Mouse (Mus musculus): Measurements from ENCODE around the gene Ptcd1.
"Not testable (repeated sequence)": the region's sequence is repeated elsewhere in the genome, so short reads cannot be mapped to it uniquely, and the experiment has no call there.

The Ptcd1 gene

DNA sequence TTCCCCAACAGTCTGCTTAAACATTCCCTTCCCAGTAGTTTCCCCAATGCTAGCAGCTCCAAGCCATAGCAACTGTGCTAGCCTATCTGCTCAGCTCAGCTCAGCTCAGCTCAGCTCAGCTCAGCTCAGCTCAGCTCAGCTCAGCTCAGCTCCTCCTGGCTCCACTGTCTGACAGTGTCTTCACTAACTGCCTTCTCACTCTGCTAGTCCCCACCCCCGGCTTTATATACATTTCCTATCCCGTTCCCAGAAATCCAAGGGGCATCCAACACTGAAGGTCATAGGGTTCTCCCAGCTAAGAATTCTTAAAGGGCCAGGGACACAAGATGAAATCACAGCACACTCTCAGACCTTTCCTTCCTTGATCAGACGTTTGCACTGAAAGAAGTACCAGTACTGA, 2.2 kb downstream of the Ptcd1 start:
- DNase-seq (ENCODE audit: low spot score in 2 of 2): no peak

DNA sequence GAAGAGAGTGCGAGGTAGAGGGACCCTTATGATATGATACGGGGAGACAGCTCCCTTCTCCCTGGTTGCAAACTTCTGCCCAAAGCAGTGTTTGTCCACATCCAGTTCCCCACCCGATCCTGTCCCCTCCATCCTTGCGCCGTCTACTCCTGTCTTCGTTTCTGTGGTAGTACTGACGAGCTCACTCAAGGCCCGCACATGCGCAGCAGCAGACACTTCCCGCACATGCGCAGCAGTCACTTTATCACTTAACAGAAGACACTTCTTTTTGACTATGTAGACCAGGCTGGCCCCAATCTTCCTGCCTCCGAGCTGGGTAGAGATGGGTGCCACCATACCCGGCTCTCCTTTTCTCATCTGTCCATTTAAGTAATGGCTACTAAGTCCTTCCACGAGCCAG, 5.5 kb downstream of the Ptcd1 start:
- no peak for DNase-seq (ENCODE audit: low spot score in 2 of 2)

DNA sequence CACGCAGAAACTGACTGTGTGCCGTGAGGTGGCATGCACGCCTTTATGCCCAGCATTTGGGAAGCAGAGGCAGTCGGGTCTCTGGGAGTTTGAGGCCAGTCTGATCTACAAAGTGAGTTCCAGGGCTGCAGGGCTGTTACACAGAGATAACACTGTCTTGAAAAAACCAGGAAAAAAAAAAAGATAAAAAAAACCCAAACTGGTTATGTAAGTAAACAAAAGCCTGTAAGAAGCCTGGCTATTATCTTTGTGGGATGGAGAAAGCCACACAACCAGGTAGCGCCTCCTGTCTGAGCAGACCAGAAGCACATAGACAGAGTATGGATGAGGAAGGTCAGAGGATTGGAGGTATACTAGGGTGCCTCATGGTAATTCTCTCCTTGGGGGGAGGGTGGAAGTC, 14.2 kb downstream of the Ptcd1 start:
- no peak for DNase-seq (ENCODE audit: low spot score in 2 of 2)

DNA sequence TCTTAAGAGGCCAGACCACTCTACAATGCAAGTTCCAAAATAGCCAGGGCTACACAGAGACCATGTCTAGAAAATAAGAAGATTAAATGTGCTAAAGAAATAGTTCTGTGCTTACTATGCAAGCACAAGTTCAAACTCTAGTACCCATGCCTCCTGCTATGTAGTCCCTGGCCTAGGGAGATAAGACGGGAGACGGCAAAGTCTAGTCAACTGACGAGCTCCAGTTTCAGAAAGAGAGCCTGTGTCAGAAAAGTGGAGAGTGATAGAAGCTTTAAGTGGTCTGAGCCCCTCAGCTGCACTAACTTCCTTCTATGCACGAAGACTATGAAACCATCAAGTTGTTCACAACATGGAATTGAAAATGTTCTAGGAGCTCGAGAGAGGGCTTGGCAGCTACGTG, 17.6 kb downstream of the Ptcd1 start:
- DNase-seq (ENCODE audit: low spot score in 2 of 2): no peak

DNA sequence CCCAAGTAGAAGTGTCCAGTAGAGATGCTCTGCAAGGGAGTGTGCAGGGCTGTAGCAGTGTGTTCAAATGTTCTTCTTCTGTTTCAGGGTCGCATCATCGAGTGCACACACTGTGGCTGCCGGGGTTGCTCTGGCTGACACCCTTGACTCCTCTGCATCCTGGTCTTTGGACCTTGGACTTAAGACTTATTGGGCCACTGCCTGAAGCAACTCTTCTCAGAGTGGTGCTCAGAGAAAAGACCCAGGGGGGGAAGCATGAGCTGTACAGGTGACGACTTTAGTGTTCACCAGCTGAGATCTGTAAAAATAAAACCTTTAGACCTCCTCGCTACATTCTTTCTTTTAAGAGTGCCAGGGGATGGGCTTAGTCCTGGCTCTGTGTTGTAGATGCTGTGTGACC, 19.2 kb downstream of the Ptcd1 start:
- no peak for DNase-seq (ENCODE audit: low spot score in 2 of 2)

DNA sequence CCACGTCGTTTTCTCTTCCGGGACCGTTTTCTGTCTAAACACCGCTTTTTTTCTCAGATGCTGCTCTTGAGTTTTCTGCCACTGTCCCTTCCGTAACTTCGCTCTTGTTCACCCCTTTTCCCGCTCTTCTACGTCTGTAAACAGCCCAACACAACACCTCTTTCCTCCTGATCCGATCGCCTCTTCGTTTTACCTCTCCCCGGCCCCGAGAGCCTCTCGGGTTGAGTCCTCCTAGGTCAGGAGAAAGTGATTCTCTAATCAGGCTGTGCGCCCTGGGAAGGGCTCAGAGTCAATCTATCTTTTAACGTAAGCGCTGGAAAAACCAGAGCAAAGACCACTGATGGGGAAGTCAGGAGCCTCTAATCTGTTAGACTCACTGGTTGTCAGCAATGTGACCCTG, 26.3 kb downstream of the Ptcd1 start:
- DNase-seq (ENCODE audit: low spot score in 2 of 2): no peak

DNA sequence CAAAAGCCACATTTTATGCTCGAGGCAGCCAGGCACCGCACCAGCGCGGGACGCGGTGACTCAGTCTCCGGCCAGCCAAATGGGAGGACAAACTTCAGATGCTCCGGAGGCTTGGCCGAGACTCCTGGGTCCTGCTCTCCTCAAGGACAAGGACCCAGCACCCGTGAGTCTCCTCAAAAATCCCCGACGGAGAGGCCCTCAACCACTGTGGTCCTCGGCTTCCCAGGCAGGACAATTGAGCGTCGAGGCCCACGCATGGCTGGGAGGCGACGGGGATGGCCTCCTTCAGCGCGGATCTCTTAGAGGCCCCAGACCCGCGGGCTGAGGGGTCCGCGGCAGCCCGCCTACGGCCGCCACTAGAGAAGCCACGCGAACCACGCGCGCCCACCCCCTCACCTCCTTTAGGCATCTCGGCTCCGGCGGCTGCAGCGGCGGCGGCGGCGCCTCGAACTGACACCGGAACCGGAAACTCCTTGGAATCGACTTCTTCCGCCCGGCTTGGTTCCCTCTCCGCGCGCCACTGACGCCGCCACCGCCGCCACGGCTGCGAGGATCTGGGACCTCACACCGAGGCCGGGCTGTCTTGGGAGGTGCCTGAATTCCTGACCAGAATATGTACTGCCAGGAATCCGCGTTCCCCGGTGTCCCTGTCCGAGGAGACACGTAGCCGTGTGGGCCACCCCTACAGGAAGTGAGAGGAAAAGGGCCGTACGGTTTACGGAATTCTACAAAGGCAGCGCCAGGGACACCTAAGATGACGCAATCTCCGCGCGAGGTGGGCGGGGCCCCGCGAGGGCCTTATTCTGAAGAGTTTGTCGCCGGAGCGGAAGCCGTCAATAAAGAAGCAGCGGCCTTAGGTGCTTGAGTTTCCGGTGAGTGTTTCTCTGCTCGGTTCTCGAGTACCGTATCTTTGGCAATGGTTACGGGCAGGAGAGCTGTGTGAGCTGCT, 27.1 kb downstream of the Ptcd1 start, which contains the start of the genes Pdap1 and Bud31:
TSS of gene Pdap1 (minus strand) at position 668 of the 949 bp plus-strand sequence.
TSS of gene Bud31 (plus strand) at position 792 of the 949 bp plus-strand sequence.
- DNase-seq (ENCODE audit: low spot score in 2 of 2): peak; percentile 96

DNA sequence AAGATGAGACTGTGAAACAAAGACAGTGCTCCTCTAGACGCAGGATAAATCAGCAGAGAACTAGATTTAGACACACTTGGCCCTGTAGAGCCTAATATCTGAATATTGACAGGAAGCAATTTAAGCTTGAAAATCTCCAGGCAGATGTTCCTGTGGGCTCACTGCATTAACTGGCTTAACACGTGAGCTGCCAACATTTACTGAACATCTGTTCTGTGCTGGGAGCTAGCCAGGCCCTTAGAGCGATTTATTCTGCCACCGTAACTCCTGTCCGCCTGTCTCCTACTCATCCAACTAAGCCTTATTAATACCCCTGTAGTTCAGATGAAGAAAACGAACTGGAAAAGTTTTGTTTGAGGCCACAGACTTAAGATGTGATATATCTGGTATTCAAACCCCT, 28.1 kb downstream of the Ptcd1 start:
- DNase-seq (ENCODE audit: low spot score in 2 of 2): no peak

DNA sequence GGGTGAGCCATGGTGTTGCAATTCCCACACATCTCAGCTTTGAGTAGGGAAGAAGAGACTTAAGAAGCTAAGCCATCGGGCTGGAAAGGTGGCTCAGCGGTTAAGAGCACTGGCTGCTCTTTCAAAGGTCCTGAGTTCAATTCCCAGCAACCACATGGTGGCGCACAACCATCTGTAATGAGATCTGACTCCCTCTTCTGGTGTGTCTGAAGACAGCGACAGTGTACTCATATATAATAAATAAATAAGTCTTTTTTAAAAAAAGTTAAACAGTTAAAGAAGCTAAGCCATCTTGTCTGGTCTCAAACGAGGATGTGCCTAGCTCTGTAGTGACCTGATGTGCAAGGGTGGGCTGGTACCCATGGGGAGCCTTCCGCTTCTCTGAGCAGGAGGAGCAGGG, 33.6 kb downstream of the Ptcd1 start:
- DNase-seq (ENCODE audit: low spot score in 2 of 2): not testable (repeated sequence)

DNA sequence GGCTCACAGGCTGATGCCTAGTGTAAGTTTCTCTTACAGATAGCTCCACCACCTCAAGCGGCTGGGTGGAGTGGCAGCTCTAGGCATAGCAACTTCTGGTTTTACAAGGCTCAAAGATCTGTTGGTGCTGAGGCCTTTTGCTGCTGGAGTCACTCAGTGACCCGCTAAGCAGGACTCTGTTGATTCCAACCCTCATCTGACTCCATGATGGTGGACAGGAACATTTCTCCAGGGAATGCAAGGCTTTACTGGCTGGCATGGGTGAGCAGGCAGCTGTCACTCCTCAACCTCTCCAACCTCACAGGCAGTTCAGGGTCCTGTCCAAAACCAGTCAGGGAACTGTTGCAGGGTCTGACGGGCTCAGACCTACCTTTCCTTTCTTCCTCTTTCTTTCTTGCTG, 35.9 kb downstream of the Ptcd1 start:
- DNase-seq (ENCODE audit: low spot score in 2 of 2): no peak

DNA sequence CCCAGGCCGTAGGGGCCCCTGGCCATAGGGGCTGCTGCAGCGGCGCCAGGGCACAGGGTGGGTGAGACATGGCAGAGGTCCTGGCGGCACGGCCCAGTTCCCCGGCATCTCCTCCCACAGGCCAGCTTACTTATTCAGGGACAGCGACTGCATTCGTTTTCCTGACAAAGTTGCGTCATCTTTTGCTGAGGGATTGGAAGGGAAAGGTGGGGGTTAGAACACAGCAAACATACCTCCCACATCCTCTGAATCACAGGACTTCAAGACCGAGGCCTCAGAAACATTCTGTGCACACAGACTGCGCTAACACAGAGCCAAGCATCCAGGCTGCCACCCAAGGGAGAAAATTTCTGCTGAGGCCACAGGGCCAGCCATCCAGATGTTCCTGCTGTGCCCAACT, 36.7 kb downstream of the Ptcd1 start:
- DNase-seq (ENCODE audit: low spot score in 2 of 2): no peak

DNA sequence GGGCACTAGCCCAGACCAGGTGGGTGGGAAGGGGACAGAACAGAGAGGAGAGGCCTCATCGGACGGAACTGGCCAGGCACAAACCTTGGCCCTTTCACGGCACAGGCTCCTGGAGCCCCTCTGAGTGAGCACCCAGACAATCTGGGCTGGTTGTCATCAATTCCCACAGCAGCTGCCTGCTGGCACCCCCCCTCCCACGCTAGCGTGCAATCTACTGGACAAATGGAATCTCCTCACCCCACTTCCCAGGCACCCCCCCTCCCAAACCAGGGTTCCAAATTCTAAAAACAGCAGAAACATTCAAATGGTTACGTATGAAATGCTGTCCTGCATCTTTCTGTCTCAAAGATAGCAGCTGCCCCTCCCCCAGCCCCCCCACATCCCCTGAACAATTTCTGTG, 37.1 kb downstream of the Ptcd1 start:
- not testable (repeated sequence) for DNase-seq (ENCODE audit: low spot score in 2 of 2)

DNA sequence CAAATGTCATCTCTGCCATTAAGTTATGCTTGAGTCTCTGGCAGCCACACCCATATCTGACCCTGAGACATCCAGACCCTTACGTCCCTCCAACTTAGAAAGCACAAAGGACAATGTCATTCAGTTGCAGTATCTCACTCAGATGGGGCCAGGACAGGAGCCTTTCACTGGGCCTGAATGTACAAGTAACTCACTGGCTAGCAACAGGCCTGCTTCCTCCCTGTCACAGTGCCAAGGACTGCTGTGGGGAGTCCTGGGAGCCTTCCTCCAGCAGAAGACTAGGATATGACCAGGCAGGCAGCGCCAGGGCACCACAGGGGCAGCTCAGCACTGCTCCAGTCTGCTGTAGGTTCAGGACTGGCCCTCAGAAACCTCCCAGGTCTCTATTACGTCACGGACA, 37.8 kb downstream of the Ptcd1 start:
- no peak for DNase-seq (ENCODE audit: low spot score in 2 of 2)

DNA sequence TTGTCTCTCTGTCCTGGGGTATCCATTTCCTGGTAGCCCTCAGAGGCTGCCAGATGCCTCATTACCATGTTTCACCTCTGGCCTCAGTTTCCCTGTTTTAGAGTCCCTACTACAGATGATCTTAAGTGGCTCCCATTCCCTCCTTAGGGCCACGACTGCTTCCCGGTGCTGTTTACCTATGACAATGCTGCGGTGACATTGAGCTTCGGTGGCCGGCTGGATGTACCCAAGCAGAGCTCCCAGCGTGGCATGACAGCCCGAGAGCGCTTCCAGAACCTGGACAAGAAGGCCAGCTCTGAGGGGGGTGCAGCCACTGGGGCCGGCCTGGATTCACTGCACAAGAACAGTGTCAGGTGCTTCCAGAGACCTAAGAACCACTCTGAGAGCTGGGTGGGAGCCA, 40.3 kb downstream of the Ptcd1 start:
- DNase-seq (ENCODE audit: low spot score in 2 of 2): no peak

DNA sequence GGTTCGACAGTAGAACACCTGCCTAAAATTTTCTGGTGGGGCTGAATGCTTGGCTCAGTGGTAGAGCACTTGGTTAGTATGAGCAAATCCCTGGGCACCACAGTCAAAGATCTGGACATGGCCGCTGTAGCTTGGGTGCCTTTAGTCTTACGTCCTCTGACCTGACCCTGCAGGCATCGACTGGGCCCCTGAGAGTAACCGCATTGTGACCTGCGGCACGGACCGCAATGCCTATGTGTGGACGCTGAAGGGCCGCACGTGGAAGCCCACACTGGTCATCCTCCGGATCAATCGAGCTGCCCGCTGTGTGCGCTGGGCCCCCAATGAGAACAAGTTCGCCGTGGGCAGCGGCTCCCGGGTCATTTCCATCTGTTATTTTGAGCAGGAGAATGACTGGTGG, 43.5 kb downstream of the Ptcd1 start:
- no peak for DNase-seq (ENCODE audit: low spot score in 2 of 2)

DNA sequence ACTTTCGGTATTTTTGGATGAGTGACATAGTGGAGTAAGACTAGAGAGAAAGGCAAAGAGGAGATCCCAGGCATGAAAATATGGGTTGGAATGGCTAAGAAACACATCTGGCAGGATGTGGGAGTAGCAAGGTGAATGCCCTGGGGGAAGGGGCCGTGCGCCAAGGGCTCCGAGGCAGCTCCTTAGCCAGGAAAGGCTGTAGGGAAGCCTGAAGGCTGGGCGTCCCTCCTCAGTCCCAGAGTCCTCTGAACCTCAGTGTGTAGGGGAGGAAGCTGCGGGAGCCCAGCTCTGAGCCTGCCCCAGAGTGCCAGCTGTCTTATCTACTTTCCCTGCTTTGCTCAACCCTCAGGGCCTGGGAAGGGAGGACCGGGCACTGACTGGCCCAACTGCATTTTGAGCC, 46.0 kb downstream of the Ptcd1 start:
- no peak for DNase-seq (ENCODE audit: low spot score in 2 of 2)

DNA sequence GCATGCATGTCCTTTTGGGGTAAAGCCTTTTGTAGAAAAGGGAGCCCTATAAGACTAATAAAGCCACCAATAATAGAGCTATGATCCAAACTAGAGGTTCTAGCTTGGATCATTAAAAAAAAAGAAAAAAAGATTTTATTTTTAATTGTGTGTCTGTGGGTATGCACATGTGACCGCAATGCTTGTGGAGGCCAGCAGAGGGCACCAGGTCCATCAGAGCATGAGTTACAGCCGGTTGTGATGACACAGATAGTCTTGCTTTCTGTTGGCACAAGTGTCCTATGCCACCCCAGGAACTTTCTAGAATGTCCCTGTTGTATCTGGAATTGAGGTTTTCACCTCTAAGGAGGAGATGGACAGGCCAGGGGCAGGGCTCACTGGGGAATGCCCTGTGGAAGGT, 47.5 kb downstream of the Ptcd1 start:
- DNase-seq (ENCODE audit: low spot score in 2 of 2): no peak

DNA sequence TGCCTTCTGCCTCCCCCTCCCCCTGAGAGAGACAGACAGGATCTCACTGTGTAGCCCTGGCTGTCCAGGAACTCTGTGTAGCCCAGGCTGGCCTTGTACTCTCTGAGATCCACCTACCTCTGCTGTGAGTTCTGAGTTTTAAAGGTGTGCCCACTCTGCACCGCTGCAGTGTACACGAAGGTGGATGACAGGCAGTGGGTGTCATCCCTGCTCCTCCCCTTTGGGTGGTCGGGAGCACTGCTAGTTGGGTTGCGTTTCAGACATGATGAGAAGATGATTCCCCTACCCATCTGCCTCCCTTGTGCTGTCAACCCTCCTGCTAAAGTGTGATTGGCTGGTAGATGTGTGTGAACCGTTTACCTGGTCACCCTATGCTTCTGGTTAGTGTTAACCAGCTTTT, 48.4 kb downstream of the Ptcd1 start:
- DNase-seq (ENCODE audit: low spot score in 2 of 2): no peak

DNA sequence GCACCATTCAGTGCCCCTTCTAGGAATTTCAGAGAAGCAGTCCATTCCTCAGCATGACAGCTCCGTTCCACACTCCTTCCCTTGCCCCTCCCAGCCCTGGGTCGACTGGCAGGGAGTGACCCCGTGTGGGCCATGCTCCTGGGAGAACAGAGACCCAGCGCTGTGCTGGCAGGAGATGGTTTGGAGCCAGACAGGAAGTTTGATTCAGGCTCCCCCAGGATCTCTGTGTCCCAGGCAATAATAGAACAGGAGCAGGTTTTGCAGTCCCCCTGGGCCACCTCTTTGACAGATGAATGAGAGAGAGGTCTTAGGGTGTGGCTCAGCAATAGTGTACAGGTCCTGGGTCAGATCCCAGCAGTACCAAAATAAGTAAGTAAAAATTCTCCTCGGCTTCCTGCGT, 48.9 kb downstream of the Ptcd1 start:
- no peak for DNase-seq (ENCODE audit: low spot score in 2 of 2)

DNA sequence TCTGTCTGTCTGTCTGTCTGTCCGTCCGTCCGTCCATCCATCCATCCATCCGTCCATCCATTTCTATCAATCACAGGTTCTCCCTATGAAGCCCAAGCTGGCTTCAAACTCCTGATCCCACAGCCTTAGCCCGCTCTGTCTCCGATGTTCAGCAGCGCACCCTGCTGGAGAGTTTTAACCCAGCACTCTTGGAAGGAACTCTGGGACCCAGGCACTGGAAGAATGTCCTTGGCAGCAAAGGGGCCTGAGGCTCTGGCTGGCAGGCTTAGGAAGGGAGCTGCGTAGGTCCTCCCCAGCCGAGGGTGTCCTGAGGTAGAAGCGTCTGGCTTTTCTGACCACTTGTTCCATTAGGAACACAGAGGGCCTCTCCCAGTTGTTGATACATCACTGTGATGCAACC, 50.0 kb downstream of the Ptcd1 start:
- peak in 1 of 2 experiments; percentile 65 for DNase-seq (ENCODE audit: low spot score in 2 of 2)

DNA sequence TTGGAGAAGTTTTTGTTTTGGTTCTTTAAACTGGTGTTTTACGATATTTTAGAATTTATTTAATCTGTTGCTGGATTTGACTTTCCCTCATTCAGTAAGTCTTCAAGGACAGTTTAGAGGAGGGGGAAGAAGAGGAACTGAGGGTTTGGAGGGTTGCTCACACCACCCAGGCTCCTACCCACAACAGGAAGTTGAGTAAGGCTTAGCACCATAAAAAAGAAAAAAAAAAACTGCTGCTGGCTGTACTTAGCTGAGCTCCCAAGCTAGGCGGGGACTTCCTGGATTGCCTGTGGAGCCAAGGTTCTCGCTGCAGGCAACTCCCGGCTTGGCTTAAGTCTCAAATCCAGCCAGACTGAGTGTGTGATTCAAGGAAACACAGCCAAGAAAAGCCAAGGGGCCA, 50.6 kb downstream of the Ptcd1 start:
- no peak for DNase-seq (ENCODE audit: low spot score in 2 of 2)

DNA sequence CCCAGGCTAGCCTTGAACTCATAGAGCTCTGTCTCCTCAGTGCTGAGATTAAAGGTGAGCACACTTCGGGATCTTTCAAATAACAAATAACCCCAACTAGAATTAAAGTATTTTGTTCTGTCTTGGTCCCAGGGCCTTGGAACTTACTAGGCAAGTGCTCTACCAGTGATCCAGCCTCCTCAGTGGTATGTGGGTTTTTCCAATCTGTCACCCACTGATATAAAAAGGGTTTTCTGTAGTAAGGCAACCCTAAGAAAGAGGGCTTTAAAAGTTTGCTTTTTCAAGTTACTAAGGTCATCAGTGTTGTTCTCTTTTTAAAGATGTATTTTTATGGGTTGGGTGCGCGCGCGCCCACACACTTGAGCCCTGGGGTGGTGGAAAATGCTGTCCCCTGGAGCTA, 51.2 kb downstream of the Ptcd1 start:
- no peak for DNase-seq (ENCODE audit: low spot score in 2 of 2)

DNA sequence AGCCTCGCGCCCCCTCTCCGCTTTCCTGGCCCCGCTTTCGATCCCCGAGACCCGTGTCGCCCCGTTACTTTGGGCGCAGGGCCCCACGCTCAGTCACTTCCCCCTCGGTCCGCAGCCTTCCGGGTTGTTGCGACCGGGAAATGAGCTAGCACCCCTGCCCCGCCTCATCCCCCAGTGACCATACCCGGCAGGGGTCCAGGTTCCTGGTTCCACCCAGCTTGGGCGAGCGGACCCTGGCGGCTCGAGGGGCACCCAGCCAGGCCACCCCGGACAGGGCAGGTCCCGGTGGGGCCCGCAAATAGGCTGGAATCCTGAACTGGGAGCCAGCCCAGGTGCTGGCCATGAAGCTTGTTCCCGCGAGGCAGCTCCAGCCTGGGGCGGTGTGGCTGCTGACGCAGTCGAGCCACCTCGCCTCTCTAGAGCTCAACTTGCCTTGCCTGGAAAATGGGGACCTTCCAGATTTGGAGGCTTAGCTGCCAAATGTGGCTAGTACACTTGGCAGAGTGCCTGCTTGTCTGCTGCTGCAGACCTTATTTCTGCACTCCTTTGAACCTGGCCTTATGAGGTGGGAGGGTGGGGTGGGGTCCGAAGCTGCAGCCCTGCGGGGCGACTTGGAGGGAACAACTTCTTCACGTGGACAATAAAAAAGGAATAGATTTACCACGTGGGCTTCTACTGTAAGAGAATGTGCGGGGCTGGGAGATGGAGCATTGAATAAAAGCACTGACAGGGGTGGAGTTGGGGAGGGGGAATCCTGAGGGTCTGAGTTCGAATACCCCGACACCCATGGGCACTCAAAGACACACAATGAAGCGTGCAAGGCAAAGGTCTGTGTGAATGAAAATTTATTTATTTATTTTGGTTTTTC, 52.1 kb downstream of the Ptcd1 start:
- peak in 1 of 2 experiments; percentile 67 for DNase-seq (ENCODE audit: low spot score in 2 of 2)
